Mouse (Mus musculus): ENCODE measurements around the gene Slc6a12.

DNA sequence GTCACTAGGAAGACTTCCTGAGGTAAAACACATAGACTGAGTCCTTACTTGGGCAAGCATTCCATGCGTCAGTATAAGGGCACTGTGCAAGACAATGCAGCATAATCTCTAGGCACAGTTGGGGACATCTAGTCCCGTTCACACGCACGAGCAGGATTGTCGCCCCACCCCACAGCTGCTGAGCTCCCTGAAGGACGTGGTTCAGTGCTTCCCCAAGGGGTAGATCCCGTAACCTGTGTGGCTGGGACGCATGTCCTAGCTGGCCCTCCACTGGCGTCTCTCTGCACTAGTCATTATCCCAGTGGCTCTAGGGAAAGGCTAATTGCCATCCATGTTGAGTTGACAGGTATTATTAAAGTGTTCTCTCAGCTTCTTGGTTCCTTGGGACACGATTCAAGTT lies 39.2 kb downstream of the Slc6a12 start:
- no peak for TF ChIP-seq POLR2A (IDR thresholded peaks at IDR 0.05; ENCODE audit: control insufficient read depth, low read depth, low read length)
- TF ChIP-seq CTCF (IDR thresholded peaks at IDR 0.05; ENCODE audit: control insufficient read depth, insufficient read depth, insufficient replicate concordance, low read depth, low read length) = no peak

Data from testis, adult 2 months (tissue).